Mouse (Mus musculus) stomach, embryonic 16.5 days (tissue): ENCODE results near the gene Cox7a2l. TPM values are rescaled to one million over a fixed set of nuclear protein-coding genes. Genes with fewer than 3 reads are reported as not detected.

Source experiments
- ATAC-seq: fragments of 200-750 bp; cut with Nextera tagmentation; 2 replicates; pipeline ENCODE4 v1.8.0; 2017; ENCODE audit warnings: moderate number of reproducible peaks, moderate TSS enrichment; ENCODE audit not compliant: insufficient read depth, low FRiP score
- H3K27ac ChIP-seq: fragments of 300-500 bp; sonication (generic); 2 replicates; pipeline ENCODE4 v1.5.1; 2014; ENCODE audit warnings: low read length
- H3K27me3 ChIP-seq: fragments of 300-500 bp; sonication (generic); 2 replicates; pipeline ENCODE4 v1.6.1; 2014; ENCODE audit warnings: low read length, control low read depth, mixed read lengths; ENCODE audit not compliant: control insufficient read depth, insufficient read depth
- H3K36me3 ChIP-seq: fragments of 300-500 bp; sonication (generic); 2 replicates; pipeline ENCODE4 v1.6.1; 2014; ENCODE audit warnings: low read length; ENCODE audit not compliant: control insufficient read depth, insufficient read depth
- H3K4me1 ChIP-seq: fragments of 300-500 bp; sonication (generic); 2 replicates; pipeline ENCODE4 v1.6.1; 2014; ENCODE audit warnings: low read length, control low read depth, mixed read lengths; ENCODE audit not compliant: control insufficient read depth, insufficient read depth
- H3K4me2 ChIP-seq: fragments of 300-500 bp; sonication (generic); 2 replicates; pipeline ENCODE4 v1.6.1; 2014; ENCODE audit warnings: low read depth, low read length, mixed read lengths
- H3K4me3 ChIP-seq: fragments of 300-500 bp; sonication (generic); replicated peaks from 2 replicates; pipeline ENCODE4 v1.5.1; 2014; ENCODE audit warnings: mild to moderate bottlenecking, low read length
- H3K9ac ChIP-seq: fragments of 300-500 bp; sonication (generic); 2 replicates; pipeline ENCODE4 v1.6.1; 2014; ENCODE audit warnings: low read length
- H3K9me3 ChIP-seq: fragments of 300-500 bp; sonication (generic); replicated peaks from 2 replicates; pipeline ENCODE4 v1.6.1; 2016; ENCODE audit warnings: low read length, control low read depth; ENCODE audit not compliant: control insufficient read depth
- WGBS: fragments of 180-500 bp; shearing (Covaris S2); extraction: QIAGEN DNeasy Blood & Tissue Kit; methylation state at CpG from one replicate; pipeline ENCODE4 v1.1.7; 2014; 5-methylcytosine and 5-hydroxymethylcytosine counted together
- polyA plus RNA-seq: library from polyadenylated mRNA; unstranded; fragments of >200 nt; fragmentation: Nextera tagmentation; extraction: Ambion mirVana; gene quantifications from 2 replicates; pipeline ENCODE4 v1.2.1, GENCODE M21; 2015

The Cox7a2l gene
- polyA plus RNA-seq, 1 experiment from 2014 or later, result 166 TPM

DNA sequence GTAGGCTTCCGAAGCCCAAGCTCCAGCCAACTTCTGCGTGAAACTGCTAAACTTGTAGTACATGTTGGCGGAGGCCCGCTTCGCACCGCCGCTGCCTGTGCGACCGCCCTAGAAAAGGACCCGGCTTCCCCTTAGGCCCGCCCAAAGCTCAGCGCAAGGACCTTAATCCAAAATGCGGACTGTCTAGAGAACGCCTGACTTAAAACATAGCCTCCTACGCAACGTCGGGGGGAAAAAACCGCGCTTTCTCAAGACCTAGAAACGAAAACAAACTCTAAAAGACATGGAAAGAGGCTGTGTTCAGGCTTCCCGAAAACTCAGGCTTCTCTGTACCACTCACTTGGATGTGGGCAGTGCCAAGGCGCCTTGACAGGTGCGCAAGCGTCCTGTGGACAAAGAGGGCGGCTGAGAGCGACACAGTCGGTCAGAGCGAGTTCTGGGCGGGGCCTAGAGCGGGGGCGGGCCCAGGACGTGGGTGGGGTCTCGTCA lies 2.9 kb downstream of the Cox7a2l start:
- H3K4me3 ChIP-seq, result peak overlapping the region; percentile 88
- peak; percentile 99 for ATAC-seq
- H3K9ac ChIP-seq, result peak overlapping the region; percentile 85
- no peaks in the 10 kb centered on the region for H3K27me3 ChIP-seq
- no peaks in the 10 kb centered on the region for H3K36me3 ChIP-seq
- no peaks in the 10 kb centered on the region for H3K9me3 ChIP-seq
- H3K4me1 ChIP-seq, result peaks cover 13% of the 10 kb centered on the region
- peak overlapping the region; percentile 54 for H3K4me2 ChIP-seq
- H3K27ac ChIP-seq, result peak overlapping the region; percentile 28
- 0% methylated on average over 33 of the region's 33 CpGs for WGBS

DNA sequence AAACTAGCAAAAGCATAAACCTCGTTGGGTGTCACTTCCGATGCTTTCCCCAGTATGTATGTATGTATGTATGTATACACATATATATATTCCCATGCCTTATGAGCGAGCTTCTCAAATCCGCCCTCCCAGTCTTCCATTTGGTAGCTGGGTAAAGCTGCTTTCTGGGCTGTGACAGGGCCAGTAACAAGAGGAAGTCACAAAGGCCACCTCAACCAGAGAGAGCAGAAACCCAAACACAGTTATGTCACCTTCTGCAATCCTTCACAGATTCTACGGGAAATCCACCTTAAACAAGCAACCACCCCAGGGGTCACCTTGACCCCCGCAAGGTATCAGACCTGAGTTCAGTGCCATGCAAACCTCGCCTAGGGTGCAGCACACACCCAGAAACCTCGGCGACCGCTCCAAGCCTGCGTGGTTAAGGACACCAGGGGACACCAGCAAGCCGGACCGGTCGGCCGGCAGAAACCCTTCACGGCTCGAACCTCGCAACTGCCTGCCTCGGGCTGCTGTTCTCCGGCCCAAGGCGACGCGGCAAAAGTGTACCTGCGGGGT lies 3.4 kb downstream of the Cox7a2l start:
- Histone ChIP-seq H3K9ac (peak overlapping the region; percentile 85), H3K4me3 (peak overlapping the region; percentile 88), H3K36me3 (no peaks in the 10 kb centered on the region), H3K27me3 (no peaks in the 10 kb centered on the region), H3K4me2 (peak overlapping the region; percentile 92), H3K4me1 (peaks cover 13% of the 10 kb centered on the region), H3K27ac (peak overlapping the region; percentile 28), H3K9me3 (no peaks in the 10 kb centered on the region)
- WGBS, result 1% methylated on average over 24 of the region's 24 CpGs
- peak; percentile 54 for ATAC-seq

DNA sequence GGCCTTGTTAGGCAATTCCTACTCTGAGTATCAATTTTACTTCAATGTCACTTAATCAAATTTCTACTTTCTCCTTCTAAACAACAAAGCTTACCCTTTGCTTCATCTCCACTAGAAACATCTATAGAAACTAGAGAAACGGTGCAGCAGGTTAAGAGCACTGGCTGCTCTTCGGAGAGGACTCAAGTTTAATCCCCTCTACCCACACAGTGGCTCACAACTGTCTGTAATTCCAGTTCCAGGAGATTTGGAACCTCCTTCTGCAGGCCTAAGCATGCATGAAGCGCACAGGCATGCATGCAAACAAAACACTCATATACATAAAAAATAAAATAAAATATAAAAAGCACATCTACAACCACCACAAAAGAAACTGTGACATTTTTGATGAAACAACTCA lies 5.0 kb downstream of the Cox7a2l start:
- no peak overlapping the region for H3K27ac ChIP-seq
- WGBS, result 84% methylated on average over 3 of the region's 3 CpGs
- H3K9ac ChIP-seq, result no peak overlapping the region
- H3K36me3 ChIP-seq, result no peaks in the 10 kb centered on the region
- H3K9me3 ChIP-seq, result no peaks in the 10 kb centered on the region
- H3K27me3 ChIP-seq, result no peaks in the 10 kb centered on the region
- H3K4me1 ChIP-seq, result peaks cover 13% of the 10 kb centered on the region
- no peak overlapping the region for H3K4me3 ChIP-seq
- H3K4me2 ChIP-seq, result no peak overlapping the region
- no peak for ATAC-seq

DNA sequence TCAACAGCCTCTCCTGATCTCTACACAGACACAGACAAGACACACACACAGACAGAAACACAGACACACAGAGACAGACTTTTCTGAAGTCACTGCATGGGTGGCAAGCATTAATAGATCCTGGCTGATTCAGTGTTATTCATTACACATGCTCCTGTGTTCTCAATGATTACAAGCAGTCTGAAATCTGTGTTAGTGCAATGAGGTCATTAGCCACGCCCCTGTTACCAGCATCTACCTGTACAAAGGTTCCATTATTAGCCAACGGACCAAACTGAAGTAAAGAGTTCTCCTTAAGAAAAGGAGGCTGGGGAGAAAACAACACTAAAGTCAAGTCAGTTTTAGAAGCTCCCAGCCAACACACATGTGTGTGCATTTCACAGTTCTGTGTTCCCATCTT lies 13.4 kb downstream of the Cox7a2l start:
- no peak overlapping the region for H3K4me3 ChIP-seq
- H3K27me3 ChIP-seq, result no peaks in the 10 kb centered on the region
- no peaks in the 10 kb centered on the region for H3K9me3 ChIP-seq
- peak overlapping the region; percentile 32 for H3K27ac ChIP-seq
- 62% methylated on average over 2 of the region's 2 CpGs for WGBS
- peaks cover 27% of the 10 kb centered on the region for H3K36me3 ChIP-seq
- no peaks in the 10 kb centered on the region for H3K4me1 ChIP-seq
- ATAC-seq, result peak; percentile 68; the same call in 1 of the 2 replicates
- H3K9ac ChIP-seq, result no peak overlapping the region
- no peak overlapping the region for H3K4me2 ChIP-seq

DNA sequence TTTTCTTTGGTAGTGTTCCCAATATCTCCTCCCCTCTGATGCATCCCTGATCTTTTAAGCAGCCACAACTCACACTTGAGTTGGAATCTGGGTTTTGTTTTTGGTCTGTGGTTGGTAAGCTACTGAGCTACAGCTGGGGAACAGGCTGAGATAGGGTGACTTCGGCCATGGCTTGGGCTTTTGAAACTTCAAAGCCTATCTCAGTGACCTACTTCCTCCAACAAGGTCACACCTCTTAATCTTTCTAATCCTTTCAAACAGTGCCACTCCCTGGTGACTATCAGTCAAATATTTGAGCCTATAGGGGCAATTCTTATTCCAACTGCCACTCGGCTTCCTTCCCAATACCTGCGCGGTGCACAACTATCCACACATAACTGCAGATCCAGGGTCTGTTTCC lies 17.4 kb downstream of the Cox7a2l start:
- Histone ChIP-seq H3K27me3 (no peaks in the 10 kb centered on the region), H3K4me1 (no peaks in the 10 kb centered on the region), H3K4me3 (no peak overlapping the region), H3K27ac (no peak overlapping the region), H3K9me3 (0 out of 2 replicates have a peak, but pooled peaks cover 10% of the 10 kb centered on the region), H3K36me3 (peaks cover 41% of the 10 kb centered on the region), H3K9ac (no peak overlapping the region), H3K4me2 (no peak overlapping the region)
- no peak for ATAC-seq
- 62% methylated on average over 4 of the region's 4 CpGs for WGBS

DNA sequence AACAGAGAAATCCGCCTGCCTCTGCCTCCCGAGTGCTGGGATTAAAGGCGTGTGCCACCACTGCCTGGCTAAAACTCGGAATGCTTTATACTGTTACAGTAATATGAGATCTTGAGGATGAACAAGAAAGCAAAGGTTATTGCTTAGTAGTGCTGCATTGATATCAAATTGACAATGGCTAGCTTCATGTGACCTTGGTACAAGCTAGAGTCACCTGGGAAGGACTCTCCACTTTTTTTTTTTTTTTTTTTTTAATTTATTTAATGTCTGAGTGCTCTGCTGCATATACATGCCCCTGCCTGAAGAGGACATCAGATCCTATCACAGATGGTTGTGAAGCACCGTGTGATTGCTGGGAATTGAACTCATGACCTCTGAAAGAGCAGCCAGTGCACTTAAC lies 18.2 kb downstream of the Cox7a2l start:
- 95% methylated on average over 5 of the region's 5 CpGs for WGBS
- no peaks in the 10 kb centered on the region for H3K4me1 ChIP-seq
- ATAC-seq, result no peak
- H3K9ac ChIP-seq, result no peak overlapping the region
- H3K27me3 ChIP-seq, result no peaks in the 10 kb centered on the region
- H3K4me3 ChIP-seq, result no peak overlapping the region
- H3K27ac ChIP-seq, result no peak overlapping the region
- H3K4me2 ChIP-seq, result no peak overlapping the region
- H3K9me3 ChIP-seq, result 0 out of 2 replicates have a peak, but pooled peaks cover 10% of the 10 kb centered on the region
- peaks cover 41% of the 10 kb centered on the region for H3K36me3 ChIP-seq

DNA sequence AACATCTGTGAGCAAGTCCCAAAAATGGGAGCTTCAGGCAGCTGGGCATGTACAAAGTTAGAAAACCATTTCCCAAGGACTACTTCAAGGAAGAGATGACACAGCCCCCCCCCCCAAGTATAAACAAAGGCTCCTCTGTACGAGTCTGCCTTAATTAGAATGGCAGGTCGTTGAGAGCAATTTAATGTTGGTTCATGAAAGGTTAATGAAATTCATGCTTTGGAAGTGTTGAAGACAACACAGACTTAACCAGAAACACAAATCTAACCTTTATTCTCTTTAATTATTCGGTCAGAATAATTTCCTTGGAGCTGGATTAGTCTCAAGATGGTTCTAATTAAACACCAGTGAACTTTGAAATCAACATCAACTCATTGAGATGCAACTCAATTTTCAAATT lies 29.4 kb downstream of the Cox7a2l start:
- peaks cover under 1% of the 10 kb centered on the region for H3K9me3 ChIP-seq
- H3K9ac ChIP-seq, result no peak overlapping the region
- H3K36me3 ChIP-seq, result no peaks in the 10 kb centered on the region
- H3K4me3 ChIP-seq, result no peak overlapping the region
- no peaks in the 10 kb centered on the region for H3K27me3 ChIP-seq
- no peak for ATAC-seq
- no peaks in the 10 kb centered on the region for H3K4me1 ChIP-seq
- no peak overlapping the region for H3K4me2 ChIP-seq
- no peak overlapping the region for H3K27ac ChIP-seq
- 65% methylated on average over 3 of the region's 3 CpGs for WGBS

DNA sequence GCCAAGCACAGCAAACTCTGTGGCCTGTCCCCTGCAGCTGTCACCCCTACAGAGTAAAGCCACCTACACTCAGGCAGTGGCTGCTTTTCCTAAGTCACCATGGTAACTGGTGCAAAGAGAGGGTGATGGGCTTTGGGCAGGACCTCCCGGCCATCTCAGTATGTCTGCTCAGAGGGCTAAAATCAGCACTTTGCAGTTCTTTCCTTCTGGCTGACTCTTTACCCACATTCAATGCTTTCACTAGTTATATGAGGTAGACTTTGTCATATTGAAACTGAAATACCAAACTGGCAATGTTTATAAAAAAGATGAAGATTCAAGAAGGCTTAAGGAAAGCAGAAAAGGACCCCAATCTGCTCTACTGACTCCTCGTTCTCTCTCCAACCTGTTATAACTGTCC lies 33.3 kb downstream of the Cox7a2l start:
- H3K36me3 ChIP-seq, result 0 out of 2 replicates have a peak, but pooled peaks cover 4% of the 10 kb centered on the region
- H3K27me3 ChIP-seq, result no peaks in the 10 kb centered on the region
- no peak overlapping the region for H3K9ac ChIP-seq
- ATAC-seq, result no peak
- H3K4me3 ChIP-seq, result no peak overlapping the region
- no peaks in the 10 kb centered on the region for H3K9me3 ChIP-seq
- no peaks in the 10 kb centered on the region for H3K4me1 ChIP-seq
- H3K27ac ChIP-seq, result no peak overlapping the region
- H3K4me2 ChIP-seq, result no peak overlapping the region
- WGBS, result 84% methylated on average over 2 of the region's 2 CpGs

DNA sequence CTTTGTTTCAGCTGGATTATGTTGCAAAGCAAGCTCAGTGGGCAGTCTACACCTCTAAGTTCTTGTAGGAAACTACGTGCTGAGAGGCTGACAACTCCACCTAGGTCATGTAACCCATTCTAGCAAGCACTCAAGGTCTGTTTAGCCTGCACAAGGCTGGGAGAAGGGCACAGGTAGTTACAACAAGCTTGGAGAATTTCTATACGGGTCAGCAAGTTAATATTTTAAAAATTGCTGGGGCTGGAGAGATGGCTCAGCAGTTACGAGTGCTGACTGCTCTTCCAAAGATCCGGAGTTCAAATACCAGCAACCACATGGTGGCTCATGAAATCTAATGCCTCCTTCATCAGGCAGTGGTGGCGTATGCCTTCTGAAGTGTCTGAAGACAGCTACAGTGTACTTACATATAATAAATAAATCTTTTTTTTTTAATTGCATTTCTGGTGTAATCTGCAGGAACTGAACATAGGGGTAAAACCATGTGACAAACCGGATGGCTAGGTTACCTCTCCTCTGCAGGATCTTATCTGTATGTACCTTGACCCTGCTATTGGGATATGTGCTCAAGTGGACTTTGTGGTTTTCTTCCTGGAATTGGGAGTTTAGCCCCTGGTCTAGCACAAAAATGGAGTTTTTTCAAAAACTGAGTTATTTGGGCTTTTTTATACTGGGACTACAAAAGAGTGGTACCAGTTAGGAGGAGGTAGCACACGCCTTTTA lies 34.2 kb downstream of the Cox7a2l start:
- WGBS, result 88% methylated on average over 7 of the region's 7 CpGs
- ATAC-seq, result no peak
- no peak overlapping the region for H3K9ac ChIP-seq
- H3K27me3 ChIP-seq, result no peaks in the 10 kb centered on the region
- H3K9me3 ChIP-seq, result no peaks in the 10 kb centered on the region
- no peak overlapping the region for H3K4me3 ChIP-seq
- peaks cover 7% of the 10 kb centered on the region; the same call in 1 of the 2 replicates for H3K36me3 ChIP-seq
- no peak overlapping the region for H3K27ac ChIP-seq
- no peaks in the 10 kb centered on the region for H3K4me1 ChIP-seq
- no peak overlapping the region for H3K4me2 ChIP-seq
